Mouse (Mus musculus) thymus, postnatal 4 days (tissue): Measurements from ENCODE around the gene Tas2r123.

Experiments
- DNase-seq: peaks from one replicate; pipeline ENCODE4 v3.0.0; 2021

Tas2r123 gene

DNA sequence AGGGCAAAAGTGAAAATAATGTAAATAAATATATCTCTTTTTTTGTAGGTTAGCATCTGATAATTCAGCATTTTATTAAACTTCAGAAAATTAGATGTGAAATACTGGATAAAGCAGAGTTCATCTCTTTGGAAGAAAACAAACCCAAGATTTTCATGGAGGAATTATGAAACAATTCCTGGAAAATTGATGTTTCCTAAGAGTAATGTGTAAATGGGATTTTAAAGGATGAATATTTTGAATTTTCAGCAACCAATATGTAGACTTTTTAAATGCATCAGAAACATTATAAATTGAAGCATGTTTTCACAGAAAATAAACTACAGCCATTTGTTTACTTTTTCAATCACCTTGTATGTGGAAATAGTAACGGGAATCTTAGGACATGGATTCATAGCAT, at the start of gene Tas2r123:
Gene Tas2r123, plus strand, starts transcription at position 301 of the 400 bp plus-strand sequence.
- DNase-seq, result no peak

GRCm38 (mm10) chr6:132802518-132802917, 44.4 kb upstream of the Tas2r123 start, which contains the start of gene Tas2r117:
TSS of gene Tas2r117 (plus strand) at chr6:132802818.
- DNase-seq, result no peak

DNA sequence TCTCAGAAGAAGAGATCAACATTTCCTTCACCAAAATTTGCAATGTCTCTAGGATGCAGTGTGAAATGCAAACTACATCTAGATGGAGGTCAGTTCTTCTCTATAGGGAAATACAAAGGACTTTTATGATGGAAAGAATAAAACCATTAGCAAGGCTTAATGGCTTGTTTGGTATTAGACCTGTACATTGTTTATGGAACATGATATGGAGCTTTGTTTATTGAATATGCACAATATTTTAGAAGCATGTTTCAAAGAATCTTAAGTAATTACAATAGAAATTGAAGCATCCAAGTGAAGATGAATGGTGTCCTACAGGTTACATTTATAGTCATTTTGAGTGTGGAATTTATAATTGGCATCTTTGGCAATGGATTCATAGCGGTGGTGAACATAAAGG, 8.2 kb downstream of the Tas2r123 start, which contains the start of gene Tas2r116:
Gene Tas2r116, plus strand, starts transcription at position 301 of the 400 bp plus-strand sequence.
- DNase-seq, result no peak

GRCm38 (mm10) chr6:132867708-132868107, 20.8 kb downstream of the Tas2r123 start, which contains the start of gene Tas2r110:
TSS of gene Tas2r110 (plus strand) at chr6:132868008.
- no peak for DNase-seq

- no peak for DNase-seq
These were observed 45.8 kb downstream of the Tas2r123 start, which contains the start of gene Tas2r113 for GRCm38 (mm10) chr6:132892711-132893110. TSS of gene Tas2r113 (plus strand) at chr6:132893011.
